Mouse (Mus musculus) CD8-positive naive resting alpha-beta T cell, adult 2 months (primary cell): Measurements from ENCODE around the gene Ccr6.
"Not testable (repeated sequence)": the region's sequence is repeated elsewhere in the genome, so short reads cannot be mapped to it uniquely, and the experiment has no call there.

Experiments
- DNase-seq, 2 experiments: peaks; one replicate each; pipeline ENCODE4 v3.0.0; 2022; ENCODE audit warnings: low read depth in 2 of 2, low spot score in 2 of 2

Gene Ccr6

DNA sequence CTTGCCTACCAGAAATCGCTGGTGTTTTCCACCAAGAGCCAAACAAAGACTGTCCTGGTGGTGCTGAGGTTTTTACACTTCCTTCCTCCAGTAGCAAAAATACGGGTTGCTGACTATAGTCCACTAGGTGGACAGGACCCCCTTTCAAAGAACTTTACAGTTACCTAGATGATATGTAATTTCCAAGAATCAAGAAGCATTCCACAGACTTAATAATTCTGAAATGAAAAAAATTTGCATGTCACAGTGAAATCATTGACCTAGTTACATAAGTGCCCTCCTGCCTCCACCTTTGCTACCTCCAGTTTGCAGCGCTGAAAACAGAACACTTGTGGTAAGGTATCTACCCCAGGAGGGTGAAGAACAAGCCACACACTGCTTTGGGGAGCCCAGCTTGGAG, at the start of gene Ccr6:
Gene Ccr6 (plus strand): TSS at position 301 of the 400 bp plus-strand sequence.
- no peak for DNase-seq

DNA sequence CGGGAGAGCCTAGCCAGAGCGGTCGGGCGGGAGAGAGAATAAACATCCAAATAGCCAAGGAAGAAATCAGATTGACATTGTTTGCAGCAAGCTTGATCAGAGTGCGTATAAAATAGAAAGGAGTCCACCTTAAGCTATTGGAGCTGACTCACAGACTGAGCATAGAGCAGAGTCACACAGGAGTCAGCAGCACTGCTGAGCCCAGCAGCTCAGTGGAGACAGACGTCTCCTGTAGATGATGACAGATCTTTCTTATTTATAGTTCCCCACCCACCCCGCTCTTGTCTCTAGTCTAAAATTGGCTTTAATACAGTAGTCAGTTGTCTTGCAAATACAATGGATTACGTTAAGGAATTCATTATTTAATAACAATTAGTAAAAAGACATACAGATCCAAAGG, 42.2 kb upstream of the Ccr6 start:
- DNase-seq: no peak

DNA sequence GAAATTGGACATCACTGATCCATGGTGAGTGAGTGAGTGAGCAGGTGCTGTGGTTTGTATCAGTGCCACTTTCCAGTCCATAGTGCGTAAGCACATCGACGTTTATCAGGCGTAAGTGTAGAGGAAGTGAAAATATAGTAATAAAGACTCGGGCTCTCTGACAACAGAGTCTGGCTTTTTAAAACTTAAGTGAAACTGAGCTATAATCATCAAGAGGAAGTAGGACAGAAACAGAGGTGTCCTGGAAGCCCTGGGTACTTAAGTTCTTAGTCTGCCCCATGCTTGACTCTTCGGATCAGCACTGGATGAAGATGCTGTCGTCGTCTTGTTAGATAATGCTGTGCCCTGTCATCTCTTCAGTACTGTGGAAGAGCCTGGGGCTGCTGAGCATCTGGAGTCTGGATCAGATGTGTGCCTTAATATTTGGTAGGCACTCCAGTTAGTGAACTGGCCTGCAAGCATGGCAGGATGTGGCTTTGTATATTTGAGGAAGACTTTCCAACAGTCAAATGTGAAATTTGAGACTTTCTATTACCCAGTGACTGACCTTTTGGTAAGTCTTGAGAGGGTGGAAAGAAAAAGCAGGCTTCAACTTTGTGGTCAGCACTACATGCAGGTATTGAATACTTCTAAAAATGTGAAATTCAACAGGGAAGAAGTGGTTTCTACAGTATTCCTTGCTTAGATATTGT, 40.0 kb upstream of the Ccr6 start:
- DNase-seq: no peak

DNA sequence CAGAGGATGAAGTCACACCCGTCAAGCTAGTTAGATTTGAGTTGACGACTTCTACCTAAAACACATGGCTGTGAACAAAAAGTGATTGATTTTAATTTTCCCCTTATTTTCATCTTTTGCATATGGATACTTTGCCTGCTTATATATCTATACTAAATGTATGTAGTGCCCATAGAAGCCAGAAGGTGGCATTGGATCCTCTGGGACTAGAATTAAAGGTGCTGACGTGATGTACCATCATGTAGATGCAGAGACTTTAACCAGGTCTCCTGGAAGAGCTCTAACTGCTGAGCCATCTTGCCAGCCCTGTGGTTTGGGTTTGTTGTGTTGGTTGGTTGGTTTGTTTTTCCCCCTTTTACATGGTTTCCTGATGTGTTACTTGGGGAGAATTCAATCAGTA, 38.2 kb upstream of the Ccr6 start:
- no peak for DNase-seq

DNA sequence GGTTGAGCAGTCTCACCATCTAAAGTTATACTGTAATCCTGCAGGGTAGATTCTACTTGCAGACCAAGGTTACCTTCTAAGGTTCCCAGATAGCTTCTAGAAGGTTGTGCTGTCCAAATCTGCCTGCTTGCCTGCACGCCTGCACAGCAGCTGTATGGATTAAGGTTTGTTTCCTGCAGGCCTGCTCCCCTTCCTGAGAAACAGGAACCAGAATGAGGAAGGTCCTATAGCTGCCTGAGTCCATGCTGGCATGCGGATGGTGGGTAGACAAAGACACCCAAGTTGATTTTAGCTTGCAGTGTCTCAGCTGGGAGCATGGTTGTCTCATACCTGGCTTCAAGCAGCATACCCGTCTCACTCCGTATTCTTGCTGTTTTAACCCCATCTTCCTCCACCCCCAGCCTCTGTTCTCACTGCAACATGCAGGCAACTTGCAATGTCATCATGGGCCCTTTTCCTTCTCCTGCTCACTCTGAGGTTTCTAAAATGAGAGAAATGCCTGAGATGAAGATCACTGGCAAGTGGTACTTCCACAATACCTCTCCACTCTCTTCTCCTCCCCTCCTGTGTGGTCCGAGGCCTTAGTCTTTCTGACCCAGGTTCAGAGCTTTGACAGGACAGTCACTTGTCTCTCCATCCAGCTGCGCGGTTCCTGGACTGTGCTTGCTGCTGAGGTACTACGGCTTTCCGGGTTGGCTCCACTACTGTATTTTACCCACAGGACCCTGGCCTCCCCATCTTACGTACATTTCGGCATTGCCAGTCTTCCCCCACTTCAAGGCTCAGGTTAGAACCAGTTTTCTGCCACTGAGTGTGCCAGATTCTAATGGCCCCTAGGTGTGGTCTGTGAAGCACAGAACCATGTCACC, 36.5 kb upstream of the Ccr6 start:
- DNase-seq: no peak

DNA sequence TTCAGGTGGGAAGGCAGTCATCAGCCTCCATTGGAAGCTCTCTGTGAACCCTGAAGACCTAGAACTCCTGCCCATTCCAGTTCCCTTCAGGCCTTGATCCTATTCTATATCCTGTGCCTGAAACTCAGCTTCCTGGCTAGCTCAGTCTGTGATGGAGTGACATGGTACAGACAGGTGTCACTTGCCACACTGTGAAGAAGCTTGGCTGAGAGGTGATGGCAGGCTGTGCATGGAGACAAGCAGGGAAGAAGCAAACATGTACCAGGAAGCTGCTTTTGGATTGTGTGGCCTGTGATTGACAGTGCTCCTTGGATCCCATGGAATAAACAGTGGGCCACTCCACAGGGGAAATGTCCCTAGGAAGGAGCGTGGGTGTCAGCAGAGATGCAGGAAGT, 35.9 kb upstream of the Ccr6 start:
- DNase-seq: no peak

DNA sequence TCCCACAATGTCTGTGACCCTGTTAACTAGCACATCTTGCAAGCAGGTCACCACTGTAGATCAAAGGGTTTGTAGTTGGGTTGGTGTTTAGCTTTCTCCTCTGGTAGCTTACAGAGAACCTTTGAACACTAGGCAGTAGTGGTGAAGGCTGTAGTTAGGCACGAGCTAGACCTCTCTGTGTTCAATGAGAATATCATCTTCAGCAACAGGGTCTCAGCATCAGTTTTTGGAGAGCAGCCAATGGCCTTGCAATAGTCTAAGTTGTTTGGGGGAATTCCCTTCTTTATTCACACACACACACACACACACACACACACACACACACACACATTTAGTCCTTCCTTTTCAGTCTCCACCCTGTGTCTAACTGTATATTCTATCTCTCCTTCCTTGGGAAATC, 32.4 kb upstream of the Ccr6 start:
- no peak for DNase-seq

DNA sequence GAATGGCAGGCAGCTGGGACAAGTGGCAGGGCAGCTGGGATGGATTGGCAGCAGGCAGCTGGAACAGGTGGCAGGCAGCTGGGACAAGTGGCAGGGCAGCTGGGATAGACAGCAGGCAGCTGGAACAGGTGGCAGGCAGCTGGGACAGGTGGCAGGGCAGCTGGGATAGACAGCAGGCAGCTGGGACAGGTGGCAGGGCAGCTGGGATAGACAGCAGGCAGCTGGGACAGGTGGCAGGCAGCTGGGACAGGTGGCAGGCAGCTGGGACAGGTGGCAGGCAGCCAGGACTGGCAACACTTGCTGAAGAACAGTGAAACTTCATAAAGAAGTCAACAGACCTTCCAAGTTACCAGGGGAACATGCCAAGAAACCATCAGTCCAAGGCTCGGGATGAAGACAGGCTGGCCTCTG, 30.6 kb upstream of the Ccr6 start:
- not testable (repeated sequence) for DNase-seq

DNA sequence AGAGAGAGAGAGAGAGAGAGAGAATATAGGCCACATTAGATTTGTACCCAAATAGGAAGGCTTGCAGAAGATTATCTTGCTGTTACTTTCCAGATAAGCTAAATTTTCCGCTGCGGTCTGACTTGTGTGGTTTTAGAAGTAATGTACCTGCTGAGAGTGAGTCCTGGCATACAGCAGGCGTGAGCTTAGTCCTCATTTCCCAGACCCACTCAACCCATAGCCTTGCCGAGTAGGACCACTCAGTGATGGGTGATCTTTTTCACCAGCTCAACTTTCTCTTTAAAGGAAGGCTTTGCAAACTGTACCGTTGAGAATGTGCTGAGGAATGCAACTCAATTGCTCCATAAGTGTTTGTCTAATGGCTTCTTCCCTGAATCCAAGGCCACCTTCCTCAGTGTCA, 29.2 kb upstream of the Ccr6 start:
- no peak for DNase-seq

DNA sequence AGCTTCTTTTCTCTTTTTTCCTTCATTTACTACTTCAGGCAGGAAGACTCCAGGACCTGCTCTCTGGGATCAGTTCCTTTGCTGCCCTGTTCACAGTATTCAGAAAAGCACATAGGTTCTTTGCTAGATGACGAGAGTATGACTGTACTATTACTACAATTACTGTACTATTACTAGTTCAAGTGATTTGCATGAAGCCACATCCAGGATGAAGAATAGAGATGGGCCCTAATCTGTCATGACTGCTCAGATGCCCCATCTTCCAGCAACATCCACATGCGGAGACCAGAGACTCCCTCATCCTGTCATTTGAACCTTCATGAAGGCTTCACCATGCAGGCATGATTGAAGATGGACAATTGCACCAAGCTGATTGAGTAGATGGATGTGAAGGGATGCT, 26.1 kb upstream of the Ccr6 start:
- no peak for DNase-seq

DNA sequence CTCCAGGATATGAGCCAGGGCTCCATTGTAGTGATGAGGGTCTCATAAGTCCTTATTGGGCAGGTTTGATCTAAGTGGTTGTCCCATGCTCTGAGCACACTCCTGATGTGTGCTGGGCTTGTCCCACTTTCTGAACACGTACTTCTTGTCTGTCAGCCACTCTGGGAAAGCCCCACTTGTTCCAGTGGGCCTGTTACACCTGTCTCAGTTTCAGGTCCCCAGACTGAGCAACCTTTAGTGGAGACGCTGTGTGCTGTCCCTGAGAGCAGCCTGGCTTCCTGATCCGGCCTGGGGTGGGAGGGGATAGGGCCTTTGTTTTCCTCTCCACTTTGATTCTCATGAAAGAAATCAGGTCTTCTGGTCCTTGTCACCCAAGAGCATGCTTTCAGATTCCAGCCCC, 25.7 kb upstream of the Ccr6 start:
- no peak for DNase-seq

DNA sequence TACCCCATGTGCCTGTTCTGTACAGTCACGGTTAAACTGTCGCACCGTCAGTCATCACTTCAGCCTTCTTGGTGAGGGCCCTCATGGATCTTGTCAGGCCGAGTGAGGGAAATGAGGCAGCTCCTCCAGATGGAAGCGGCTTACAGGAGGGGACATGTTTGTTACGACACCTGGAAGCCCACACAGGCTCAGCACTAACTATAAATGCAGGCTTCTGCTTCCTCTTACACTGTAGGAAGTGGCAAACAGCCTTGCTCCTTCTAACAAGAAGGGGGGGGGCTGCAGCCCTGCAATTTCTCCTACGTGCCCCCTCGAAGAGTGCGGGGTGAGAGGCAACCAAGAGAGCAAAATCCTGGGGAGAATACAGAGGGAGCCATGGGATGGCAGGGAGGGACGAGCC, 25.2 kb upstream of the Ccr6 start:
- no peak for DNase-seq

DNA sequence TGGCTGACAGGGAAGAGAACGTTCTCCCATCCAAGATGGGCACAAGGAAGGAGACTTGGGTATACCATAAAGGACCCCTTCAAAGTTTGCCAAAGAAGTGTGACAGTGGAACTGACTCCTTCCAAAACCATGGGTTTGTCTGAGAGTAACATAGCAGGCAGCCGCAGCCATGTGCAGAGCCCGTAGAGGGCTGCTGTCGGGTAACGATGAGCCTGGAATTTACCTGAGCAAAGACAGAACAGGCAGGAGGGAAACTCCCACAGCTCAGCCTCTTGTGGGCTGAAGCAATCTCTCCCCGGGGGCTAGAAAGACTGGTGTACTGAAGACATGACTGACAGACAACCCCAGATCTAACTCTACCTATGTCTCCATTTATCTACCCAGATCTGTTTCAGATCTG, 24.4 kb upstream of the Ccr6 start:
- no peak for DNase-seq

DNA sequence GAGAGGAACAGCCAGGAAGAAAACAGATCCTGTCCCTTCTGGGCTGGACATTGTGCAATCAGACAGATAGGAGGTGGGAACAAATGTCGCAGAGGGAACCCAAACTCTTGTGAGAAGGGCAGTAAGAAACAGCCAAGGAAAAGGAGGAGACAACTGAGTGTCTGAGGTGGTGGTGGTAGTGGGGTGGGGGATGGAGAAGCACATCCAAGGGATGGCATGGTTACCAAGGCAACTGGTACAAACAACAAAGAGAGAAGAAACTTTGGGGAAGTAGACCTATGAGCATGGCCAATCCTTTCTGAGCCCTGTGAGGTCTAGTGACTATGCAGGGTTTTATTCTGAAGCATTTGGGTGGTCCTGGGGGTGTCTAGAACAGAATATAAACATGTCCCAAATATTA, 21.5 kb upstream of the Ccr6 start:
- no peak for DNase-seq

DNA sequence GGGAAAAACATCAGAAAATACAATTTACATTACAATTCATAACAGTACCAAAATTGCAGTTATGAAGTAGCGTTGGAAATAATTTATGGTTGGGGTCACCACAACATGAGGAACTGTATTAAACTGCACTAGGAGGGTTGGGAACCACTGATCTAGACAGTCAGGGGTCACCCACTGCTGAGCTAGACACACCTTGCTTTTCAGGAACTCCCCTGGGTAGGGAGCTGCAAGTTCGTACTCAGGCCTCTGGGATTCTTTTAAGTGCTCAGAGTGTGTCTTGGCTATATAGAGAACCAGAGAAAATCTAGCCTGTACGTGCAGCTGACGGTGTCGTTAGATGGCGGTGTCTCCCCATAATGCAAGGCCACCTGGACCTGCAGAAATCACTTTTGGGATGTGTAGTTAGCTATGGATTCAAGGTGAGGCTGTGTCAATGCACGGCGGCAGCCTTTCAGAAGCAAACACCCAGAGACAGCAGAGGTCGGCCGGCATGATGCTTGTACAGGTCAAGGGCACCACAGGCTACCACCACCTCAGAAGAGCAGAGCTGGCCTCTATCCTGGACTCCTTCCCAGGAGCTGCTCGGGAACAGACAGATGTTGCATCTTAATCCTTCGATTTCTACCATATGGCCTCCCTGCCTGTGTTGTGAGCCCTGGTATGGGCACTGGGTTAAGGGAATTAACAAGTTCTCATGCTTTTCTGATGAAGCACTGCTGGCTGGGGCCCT, 20.7 kb upstream of the Ccr6 start:
- no peak for DNase-seq

DNA sequence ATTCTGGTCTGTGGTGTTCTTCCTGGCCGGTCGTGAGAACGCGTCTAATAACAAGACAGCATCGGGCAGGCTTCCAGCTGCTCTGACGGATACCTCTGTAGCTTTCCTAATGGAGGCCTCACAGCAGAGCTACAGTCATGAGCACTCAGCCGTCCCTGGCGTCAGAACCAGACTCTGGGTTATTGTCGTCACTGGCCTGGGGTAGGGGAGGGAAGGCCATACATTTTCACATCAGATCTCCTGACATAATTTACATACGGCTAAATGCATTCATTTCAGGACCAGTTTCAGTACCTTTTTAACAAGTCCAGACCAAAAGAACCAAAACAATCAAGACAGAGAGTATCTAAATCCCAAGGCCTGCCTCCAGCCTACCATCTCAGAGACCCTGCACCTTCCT, 12.6 kb upstream of the Ccr6 start:
- DNase-seq: no peak

DNA sequence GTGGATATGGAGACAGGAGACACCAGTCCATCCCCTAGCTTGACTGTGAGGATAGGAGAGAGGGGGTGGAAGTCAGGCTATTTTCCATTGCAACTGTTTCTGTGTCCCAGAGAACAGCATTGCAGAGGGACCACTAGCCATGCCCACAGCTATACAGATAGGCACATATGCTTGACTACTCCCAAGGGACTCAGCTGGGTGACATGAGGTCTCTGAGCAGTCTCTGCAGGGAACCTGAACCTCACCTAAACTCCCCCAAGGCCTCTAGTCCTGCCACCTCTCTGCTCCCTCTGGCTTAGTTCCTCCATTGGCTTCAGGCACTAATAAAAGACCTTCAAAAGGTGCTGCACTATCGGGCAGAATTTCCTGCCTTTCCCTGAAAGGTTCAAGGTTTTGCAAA, 11.8 kb upstream of the Ccr6 start:
- no peak for DNase-seq

DNA sequence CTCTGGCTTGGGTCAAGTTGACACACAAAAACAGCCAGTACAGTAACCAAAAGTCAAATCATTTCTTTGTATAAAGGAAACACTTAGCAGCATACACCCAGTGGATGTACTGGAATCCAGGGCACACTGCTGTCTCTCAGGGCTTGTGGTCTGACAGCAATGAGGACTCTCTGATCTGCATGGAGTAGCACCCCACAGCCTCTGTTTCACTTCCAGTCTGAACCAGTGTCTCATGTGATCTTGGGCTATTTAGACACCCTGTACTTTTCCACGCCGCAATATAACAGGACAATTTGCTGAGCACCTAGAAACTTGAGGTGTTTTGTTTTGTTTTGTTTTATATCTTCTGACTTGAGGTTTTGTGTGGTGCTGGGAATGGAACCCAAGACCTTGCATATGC, 10.7 kb upstream of the Ccr6 start:
- DNase-seq: no peak

DNA sequence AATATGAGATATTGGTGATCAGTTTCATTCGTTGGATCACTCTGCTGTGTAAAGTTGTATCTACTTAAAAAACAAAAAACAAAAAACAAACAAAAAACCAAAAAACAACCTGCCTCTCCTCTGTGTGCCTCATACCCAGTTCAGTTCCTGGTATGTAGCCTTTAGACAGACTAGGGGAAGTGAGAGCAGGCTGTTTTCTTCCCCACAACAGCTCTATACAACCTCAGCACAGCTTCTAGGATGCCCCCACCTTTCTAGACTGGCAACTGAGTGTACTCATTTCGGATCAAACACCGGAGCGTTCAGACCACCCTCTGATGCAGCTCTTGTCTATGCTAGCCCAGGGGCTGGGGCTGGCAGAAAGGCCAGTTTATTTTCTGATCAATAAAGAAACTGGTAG, 10.1 kb upstream of the Ccr6 start:
- no peak for DNase-seq

DNA sequence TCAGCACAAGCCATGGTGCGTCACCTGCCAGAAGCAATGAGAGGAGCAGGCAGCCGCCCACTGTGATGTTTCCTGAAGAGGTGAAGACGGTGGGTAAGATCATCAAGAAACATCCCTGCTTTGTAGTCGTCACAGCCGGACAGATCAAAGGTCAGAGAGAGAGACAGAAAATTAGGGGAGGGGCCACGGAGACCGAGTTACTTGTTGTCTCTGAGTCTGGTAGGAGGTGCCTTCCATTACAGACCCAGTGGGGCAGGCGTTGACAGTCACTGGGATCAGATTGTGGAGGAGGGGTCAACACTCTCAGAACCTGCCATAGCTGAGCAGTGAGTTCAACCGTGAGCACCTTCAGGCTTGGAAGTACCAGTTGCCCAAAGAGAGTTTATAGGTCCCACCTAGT, 7.2 kb upstream of the Ccr6 start:
- no peak for DNase-seq

DNA sequence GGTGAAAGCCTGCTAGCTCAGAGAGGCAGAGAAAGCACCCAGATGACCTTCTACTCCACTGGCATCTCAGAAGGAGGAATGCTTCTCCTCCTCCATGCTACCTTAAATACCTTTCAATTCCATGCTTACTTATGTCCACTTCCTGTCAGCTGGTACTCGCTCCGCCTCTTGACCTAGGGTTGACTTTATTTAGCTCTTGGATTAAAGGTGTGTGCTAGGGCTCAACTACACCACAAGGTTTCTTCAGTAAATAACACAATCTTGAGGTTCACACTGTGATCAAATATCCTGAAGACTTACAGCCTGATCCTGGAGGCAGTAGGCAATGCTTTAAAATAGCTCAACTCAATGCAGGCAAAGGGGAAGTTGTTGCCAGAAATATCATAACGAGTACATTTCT, 6.2 kb upstream of the Ccr6 start:
- DNase-seq: no peak

DNA sequence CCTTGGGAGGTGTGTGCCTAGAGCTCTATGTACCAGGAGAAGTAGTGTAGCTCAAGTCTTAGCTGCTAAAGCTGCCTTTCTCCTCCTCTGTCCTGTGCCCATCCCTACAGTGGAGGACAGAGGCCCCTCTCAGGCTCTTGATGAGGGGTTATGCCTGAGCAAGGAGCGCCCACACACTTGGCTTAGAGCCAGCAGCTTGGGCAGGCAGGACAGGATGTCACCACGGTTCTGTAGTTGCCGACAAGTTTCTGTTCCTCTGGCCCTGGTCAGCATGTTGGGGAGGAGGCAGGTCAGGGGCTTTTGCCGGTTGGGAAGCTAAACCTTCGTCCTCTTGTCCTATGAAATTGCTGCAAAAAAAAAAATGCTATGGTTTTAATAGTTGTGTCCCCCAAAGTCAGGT, 3.8 kb upstream of the Ccr6 start:
- DNase-seq: no peak
